Mouse (Mus musculus) T-cell, adult 2 months (primary cell): ENCODE results near the gene Shank2.

Experiments used
- DNase-seq: peaks from one replicate; pipeline ENCODE4 v3.0.0; 2022; ENCODE audit warnings: low spot score

The Shank2 gene

GRCm38 (mm10) chr7:144106352-144107011, 104.8 kb downstream of the Shank2 start:
- no peak for DNase-seq

- no peak for DNase-seq
Observed at GRCm38 (mm10) chr7:144108141-144108540, 106.4 kb downstream of the Shank2 start.

- DNase-seq, result no peak
Observed at GRCm38 (mm10) chr7:144111026-144111604, 109.4 kb downstream of the Shank2 start.

- no peak for DNase-seq
Observed at GRCm38 (mm10) chr7:144111981-144112380, 110.3 kb downstream of the Shank2 start.

GRCm38 (mm10) chr7:144114230-144114629, 112.5 kb downstream of the Shank2 start:
- no peak for DNase-seq

GRCm38 (mm10) chr7:144119562-144119961, 117.8 kb downstream of the Shank2 start:
- no peak for DNase-seq

GRCm38 (mm10) chr7:144132699-144133387, 131.1 kb downstream of the Shank2 start:
- DNase-seq, result no peak

GRCm38 (mm10) chr7:144133388-144133998, 131.8 kb downstream of the Shank2 start:
- no peak for DNase-seq

GRCm38 (mm10) chr7:144134699-144135098, 133.0 kb downstream of the Shank2 start:
- DNase-seq, result no peak

GRCm38 (mm10) chr7:144137827-144138226, 136.1 kb downstream of the Shank2 start:
- DNase-seq, result no peak

- no peak for DNase-seq
Observed at GRCm38 (mm10) chr7:144138476-144138875, 136.7 kb downstream of the Shank2 start.

GRCm38 (mm10) chr7:144139691-144140090, 138.0 kb downstream of the Shank2 start:
- DNase-seq, result no peak

GRCm38 (mm10) chr7:144140470-144140869, 138.7 kb downstream of the Shank2 start:
- DNase-seq, result no peak

- DNase-seq, result no peak
Observed at GRCm38 (mm10) chr7:144142036-144142435, 140.3 kb downstream of the Shank2 start.

- no peak for DNase-seq
Observed at GRCm38 (mm10) chr7:144143941-144144340, 142.2 kb downstream of the Shank2 start.

GRCm38 (mm10) chr7:144148111-144148510, 146.4 kb downstream of the Shank2 start:
- DNase-seq, result no peak

GRCm38 (mm10) chr7:144153124-144153523, 151.4 kb downstream of the Shank2 start:
- no peak for DNase-seq

- DNase-seq, result no peak
Observed at GRCm38 (mm10) chr7:144153682-144154081, 152.0 kb downstream of the Shank2 start.

- DNase-seq, result no peak
Observed at GRCm38 (mm10) chr7:144157936-144158335, 156.2 kb downstream of the Shank2 start.

GRCm38 (mm10) chr7:144159556-144159955, 157.8 kb downstream of the Shank2 start:
- DNase-seq, result no peak

GRCm38 (mm10) chr7:144160066-144160465, 158.3 kb downstream of the Shank2 start:
- DNase-seq, result no peak

GRCm38 (mm10) chr7:144160646-144161249, 159.0 kb downstream of the Shank2 start:
- DNase-seq, result no peak
